14 mouse cellular contexts compared by ENCODE assay signal in genomic region chr2:79543456-79543855, GRCm38 (mm10).
DNase-seq lines count a peak whose midpoint lies in the region; ATAC-seq and TF ChIP-seq lines count a peak whose summit lies in the region.
"Had no signal": no experiment of that assay in that cellular context is flagged by ENCODE, and none has a peak within 500 bp of the region (broad histone marks: within the 10 kb centered on the region; RNA-seq: fewer than 3 reads in every experiment).

No protein-coding gene starts in this region.

- ATAC-seq in lung, embryonic 14.5 days (ENCODE audit: insufficient read depth), result no peak
- ATAC-seq in intestine, embryonic 15.5 days, result no peak
- peak; percentile 88 for ATAC-seq in kidney, embryonic 16.5 days (ENCODE audit: low FRiP score, low TSS enrichment)
- peak; percentile 53 for ATAC-seq in stomach, postnatal 0 days (ENCODE audit: low FRiP score, low TSS enrichment)
- ATAC-seq: activated CD4-positive, CD25-positive, alpha-beta regulatory T cell, adult 4 months; CD4-positive, CD25-positive, alpha-beta regulatory T cell, adult 4 months had no signal

- TF ChIP-seq POLR2A in lung, adult 2 months (IDR thresholded peaks at IDR 0.05; ENCODE audit: borderline replicate concordance, extremely low read depth, low read depth, low read length), result no peak

- peak; percentile 27 for DNase-seq in lung, embryonic 14.5 days
- DNase-seq in lung, adult 2 months, result no peak
- no peak for DNase-seq in stomach, postnatal 0 days (ENCODE audit: low spot score)
- no peak for DNase-seq in left cerebral cortex, postnatal 4 days
- DNase-seq in spleen, postnatal 36 days (ENCODE audit: low spot score in 2 of 2), result no peak
- DNase-seq: cerebellum, adult 11-12 months; right cerebral cortex, adult 18-20 months; thymus, postnatal 36 days had no signal

- H3K27me3 ChIP-seq in lung, embryonic 14.5 days (ENCODE audit: insufficient read depth, low read length), result no peaks in the 10 kb centered on the region
- no peaks in the 10 kb centered on the region for H3K27me3 ChIP-seq in intestine, embryonic 15.5 days (replicated peaks)
- H3K27me3 ChIP-seq in kidney, embryonic 16.5 days (ENCODE audit: insufficient read depth, low read length), result no peaks in the 10 kb centered on the region
- no peaks in the 10 kb centered on the region for H3K27me3 ChIP-seq in stomach, postnatal 0 days (ENCODE audit: control insufficient read depth, insufficient read depth, low read length)
- H3K27me3 ChIP-seq: neural tube, embryonic 15.5 days had no signal

- no peak overlapping the region; the same call in 1 of the 2 replicates for H3K27ac ChIP-seq in lung, embryonic 14.5 days (ENCODE audit: low read depth)
- 0 out of 2 replicates have a peak overlapping the region, but pooled peaks have one; percentile 9 for H3K27ac ChIP-seq in intestine, embryonic 15.5 days
- peak overlapping the region; percentile 80 for H3K27ac ChIP-seq in kidney, embryonic 16.5 days (ENCODE audit: low read length)
- peak overlapping the region; percentile 74 for H3K27ac ChIP-seq in stomach, postnatal 0 days (replicated peaks)
- H3K27ac ChIP-seq: neural tube, embryonic 15.5 days had no signal

- WGBS in lung, embryonic 14.5 days, result 45% methylated on average over 5 of the region's 5 CpGs
- WGBS in lung, adult 2 months, result 46% methylated on average over 5 of the region's 5 CpGs
- WGBS in intestine, embryonic 15.5 days, result 57% methylated on average over 5 of the region's 5 CpGs
- 32% methylated on average over 5 of the region's 5 CpGs for WGBS in kidney, embryonic 16.5 days
- 49% methylated on average over 5 of the region's 5 CpGs for WGBS in stomach, postnatal 0 days

- no peaks in the 10 kb centered on the region for H3K36me3 ChIP-seq in lung, embryonic 14.5 days (ENCODE audit: insufficient read depth)
- no peaks in the 10 kb centered on the region for H3K36me3 ChIP-seq in intestine, embryonic 15.5 days
- no peaks in the 10 kb centered on the region for H3K36me3 ChIP-seq in kidney, embryonic 16.5 days (ENCODE audit: insufficient read depth, low read length)
- H3K36me3 ChIP-seq in stomach, postnatal 0 days (ENCODE audit: control insufficient read depth, insufficient read depth, low read length), result no peaks in the 10 kb centered on the region
- H3K36me3 ChIP-seq: neural tube, embryonic 15.5 days had no signal

- no peak overlapping the region for H3K9ac ChIP-seq in lung, embryonic 14.5 days
- no peak overlapping the region for H3K9ac ChIP-seq in intestine, embryonic 15.5 days
- H3K9ac ChIP-seq in kidney, embryonic 16.5 days (replicated peaks; ENCODE audit: low read length), result no peak overlapping the region
- H3K9ac ChIP-seq in stomach, postnatal 0 days (ENCODE audit: low read length), result no peak overlapping the region
- H3K9ac ChIP-seq: neural tube, embryonic 15.5 days had no signal

- no peaks in the 10 kb centered on the region for H3K9me3 ChIP-seq in lung, embryonic 14.5 days (ENCODE audit: low read depth, low read length)
- H3K9me3 ChIP-seq in intestine, embryonic 15.5 days, result no peaks in the 10 kb centered on the region
- no peaks in the 10 kb centered on the region for H3K9me3 ChIP-seq in kidney, embryonic 16.5 days (ENCODE audit: low read length)
- no peaks in the 10 kb centered on the region for H3K9me3 ChIP-seq in stomach, postnatal 0 days (ENCODE audit: control insufficient read depth, low read length)
- H3K9me3 ChIP-seq: neural tube, embryonic 15.5 days had no signal

- no peak overlapping the region for H3K4me3 ChIP-seq in lung, embryonic 14.5 days (ENCODE audit: low read depth, low read length)
- no peak overlapping the region for H3K4me3 ChIP-seq in lung, adult 2 months (replicated peaks; ENCODE audit: extremely low read depth, low read depth, low read length)
- H3K4me3 ChIP-seq in intestine, embryonic 15.5 days (replicated peaks), result no peak overlapping the region
- H3K4me3 ChIP-seq in kidney, embryonic 16.5 days (ENCODE audit: low read length), result no peak overlapping the region
- H3K4me3 ChIP-seq in stomach, postnatal 0 days (ENCODE audit: low read depth, low read length), result no peak overlapping the region
- H3K4me3 ChIP-seq: neural tube, embryonic 15.5 days had no signal

- no peak overlapping the region for H3K4me2 ChIP-seq in lung, embryonic 14.5 days
- H3K4me2 ChIP-seq in intestine, embryonic 15.5 days (replicated peaks), result no peak overlapping the region
- peak overlapping the region; percentile 0; the same call in 1 of the 2 replicates for H3K4me2 ChIP-seq in kidney, embryonic 16.5 days (replicated peaks; ENCODE audit: low read depth, low read length)
- H3K4me2 ChIP-seq in stomach, postnatal 0 days (replicated peaks; ENCODE audit: low read depth), result no peak overlapping the region
- H3K4me2 ChIP-seq: liver, embryonic 11.5 days; neural tube, embryonic 15.5 days had no signal

- H3K4me1 ChIP-seq in lung, embryonic 14.5 days (ENCODE audit: insufficient read depth), result peaks cover 16% of the 10 kb centered on the region
- H3K4me1 ChIP-seq in lung, adult 2 months (ENCODE audit: control insufficient read depth, insufficient read depth, low read length), result peaks cover 2% of the 10 kb centered on the region
- peaks cover 11% of the 10 kb centered on the region for H3K4me1 ChIP-seq in intestine, embryonic 15.5 days (replicated peaks)
- peaks cover 16% of the 10 kb centered on the region; the same call in 1 of the 2 replicates for H3K4me1 ChIP-seq in kidney, embryonic 16.5 days (ENCODE audit: insufficient read depth, low read length)
- 0 out of 2 replicates have a peak, but pooled peaks cover 2% of the 10 kb centered on the region for H3K4me1 ChIP-seq in stomach, postnatal 0 days (replicated peaks; ENCODE audit: control insufficient read depth, insufficient read depth)
- H3K4me1 ChIP-seq: neural tube, embryonic 15.5 days had no signal

- intact Hi-C loops in left cerebral cortex, postnatal 4 days (cut with DNase I), result no loop called here

- no peak for TF ChIP-seq CTCF in lung, embryonic 14.5 days (IDR thresholded peaks at IDR 0.05; ENCODE audit: low read depth)
- TF ChIP-seq CTCF in lung, adult 2 months (IDR thresholded peaks at IDR 0.05; ENCODE audit: insufficient read depth, low read length), result no peak
- TF ChIP-seq CTCF in stomach, postnatal 0 days (IDR thresholded peaks at IDR 0.05; ENCODE audit: low read depth), result peak; percentile 44

- TF ChIP-seq EP300 in stomach, postnatal 0 days (optimal IDR thresholded peaks at IDR 0.05), result no peak

Comparison
In these comparisons a context has a peak if more than half of its experiments do, and no peak if none do; other contexts are left out.
1. ATAC-seq: peak in kidney, embryonic 16.5 days (single experiment) and stomach, postnatal 0 days (single experiment); none in lung, embryonic 14.5 days (single experiment) and intestine, embryonic 15.5 days (single experiment).